Mouse (Mus musculus) left cerebral cortex, postnatal 14 days (tissue): ENCODE measurements around the gene Pjvk. TPM values are rescaled to one million over a fixed set of nuclear protein-coding genes. Genes with fewer than 3 reads are reported as not detected.

ENCODE experiments used
- DNase-seq, 2 experiments: peaks; one replicate each; pipeline ENCODE4 v3.0.0; 2021 to 2022; ENCODE audit warnings: low spot score in 2 of 2, mixed read lengths in 1 of 2
- intact Hi-C: fragments of 180-260 bp; cut with DNase I; formaldehyde crosslinking; loops from one replicate; pipeline ENCODE4 v1.15.1; 2025
- total RNA-seq, 2 experiments: library from RNA; stranded (reverse); gene quantifications; 2 replicates each; pipeline ENCODE4 v1.2.3; 2021

Pjvk gene
- total RNA-seq, 2 experiments from 2014 or later, result not detected

GRCm38 (mm10) chr2:76702751-76703150 is 54.5 kb downstream of the Pjvk start:
- intact Hi-C loops, result no loop called here
- no peak for DNase-seq

GRCm38 (mm10) chr2:76705655-76706054 is 57.4 kb downstream of the Pjvk start:
- intact Hi-C loops, result no loop called here
- DNase-seq, result no peak

Other genes starting within 250 kb of the Pjvk start
- 10 to 100 TPM; 44.2 to 49.4 TPM for gene Osbpl6, start 242.0 kb upstream of the Pjvk start, total RNA-seq
- gene Prkra, start 461 bp upstream of the Pjvk start, total RNA-seq, result 10 to 100 TPM; 14.6 to 18.8 TPM
- gene Fkbp7, start 24.6 kb downstream of the Pjvk start, total RNA-seq, result 1 to 10 TPM; 3.8 to 4.2 TPM
- gene Plekha3, start 26.8 kb downstream of the Pjvk start, total RNA-seq, result 10 to 100 TPM; 25.9 to 29.1 TPM